Mouse (Mus musculus): ENCODE measurements at regions not wholly inside any gene's neighbourhood (a gene's known extent, or its start where the extent isn't known, plus 50 kb on each side); places are given as distances from the start of the nearest gene placed in this dataset.
"Not testable (repeated sequence)": the region's sequence is repeated elsewhere in the genome, so short reads cannot be mapped to it uniquely, and the experiment has no call there.

DNA sequence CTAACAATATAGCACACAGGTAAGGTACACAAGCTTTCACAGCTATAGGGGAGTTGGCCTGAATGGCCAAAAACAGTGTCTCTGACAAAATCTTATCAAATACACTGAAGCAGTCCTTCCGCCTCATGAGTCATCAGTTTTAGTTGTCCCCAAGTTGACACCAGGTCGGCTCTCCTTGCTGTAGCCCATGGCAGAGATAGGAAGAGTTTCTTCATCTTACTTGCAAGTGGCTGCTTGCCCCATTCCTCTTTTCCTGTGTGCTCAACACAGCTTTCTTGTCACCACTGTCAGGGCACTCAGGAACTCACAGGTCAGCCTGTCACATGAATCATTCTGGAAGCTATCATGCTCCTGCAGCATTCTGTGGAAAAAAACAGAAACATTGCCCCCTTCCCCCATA is 77.1 kb downstream of the Olfr721-ps1 start:
- not testable (repeated sequence) for H3K9me3 ChIP-seq (ENCODE audit: low read length); H3K36me3 ChIP-seq (ENCODE audit: insufficient read depth, low read length); H3K4me2 ChIP-seq (replicated peaks; ENCODE audit: low read depth, low read length); DNase-seq (ENCODE audit: low spot score); H3K9ac ChIP-seq (replicated peaks; ENCODE audit: low read depth); H3K4me1 ChIP-seq (ENCODE audit: insufficient read depth, low read depth, low read length); ATAC-seq; H3K4me3 ChIP-seq (ENCODE audit: low read depth, low read length); H3K27me3 ChIP-seq (replicated peaks; ENCODE audit: insufficient read depth, low read length); H3K27ac ChIP-seq (ENCODE audit: low read length)
- 41% methylated on average over 2 of the region's 2 CpGs for WGBS

DNA sequence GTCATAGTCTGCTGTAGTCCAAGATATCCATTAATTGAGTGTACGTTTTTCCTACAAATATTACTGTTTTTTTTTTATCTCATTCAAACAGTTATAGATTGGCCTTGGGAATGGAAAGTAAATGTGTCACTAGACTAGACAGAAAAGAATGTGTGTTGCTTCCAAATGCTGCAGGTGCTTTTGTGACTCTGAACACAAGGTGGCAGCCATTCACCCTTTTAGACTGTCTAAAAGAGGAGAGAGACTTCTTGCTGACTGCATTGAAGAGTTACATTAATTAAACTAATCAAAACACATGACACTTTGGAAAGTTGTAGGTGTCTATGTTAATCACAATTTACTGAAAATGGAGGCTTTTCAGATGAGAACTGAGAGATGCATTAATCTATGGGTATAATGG is 80.7 kb downstream of the Olfr721-ps1 start:
- no peak for DNase-seq (ENCODE audit: low spot score)

DNA sequence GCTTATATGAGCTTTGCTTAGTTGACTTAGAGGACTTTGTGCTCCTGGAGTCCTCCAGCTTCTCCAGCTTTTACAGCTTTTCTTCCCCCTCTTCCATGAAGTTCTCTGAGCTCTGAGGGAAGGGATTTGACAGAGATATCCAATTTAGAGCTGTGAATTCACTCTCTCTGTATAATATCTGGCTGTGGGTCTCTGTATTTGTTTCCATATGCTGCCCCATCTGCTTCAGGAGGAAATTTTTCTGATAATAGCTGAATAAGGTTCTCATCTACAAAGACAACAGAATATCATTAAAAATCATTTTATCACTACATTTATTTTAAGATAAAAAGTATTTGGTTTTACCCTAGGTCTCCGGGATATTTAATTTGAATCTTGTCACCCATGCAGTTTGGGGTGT is 85.3 kb downstream of the Olfr721-ps1 start:
- no peaks in the 10 kb centered on the region for H3K9me3 ChIP-seq (ENCODE audit: low read length)
- ATAC-seq (no peak), DNase-seq (ENCODE audit: low spot score) (no peak)
- H3K27ac ChIP-seq (ENCODE audit: low read length): no peak overlapping the region
- no peak overlapping the region for H3K9ac ChIP-seq (replicated peaks; ENCODE audit: low read depth)
- no peaks in the 10 kb centered on the region for H3K4me1 ChIP-seq (ENCODE audit: insufficient read depth, low read depth, low read length)
- H3K4me3 ChIP-seq (ENCODE audit: low read depth, low read length): no peak overlapping the region
- H3K36me3 ChIP-seq (ENCODE audit: insufficient read depth, low read length): no peaks in the 10 kb centered on the region
- H3K27me3 ChIP-seq (replicated peaks; ENCODE audit: insufficient read depth, low read length): no peaks in the 10 kb centered on the region
- H3K4me2 ChIP-seq (replicated peaks; ENCODE audit: low read depth, low read length): no peak overlapping the region
- 83% methylated on average over 1 of the region's 1 CpGs for WGBS
- TF ChIP-seq EP300 (IDR thresholded peaks at IDR 0.05): no peak
- no peak for TF ChIP-seq CTCF (IDR thresholded peaks at IDR 0.05)

More for the DNA sequence above, 80.7 kb downstream of the Olfr721-ps1 start:
- Histone ChIP-seq H3K36me3 (ENCODE audit: insufficient read depth, low read length) (no peaks in the 10 kb centered on the region), H3K4me1 (ENCODE audit: insufficient read depth, low read depth, low read length) (no peaks in the 10 kb centered on the region), H3K9ac (replicated peaks; ENCODE audit: low read depth) (no peak overlapping the region), H3K27me3 (replicated peaks; ENCODE audit: insufficient read depth, low read length) (no peaks in the 10 kb centered on the region), H3K4me2 (replicated peaks; ENCODE audit: low read depth, low read length) (no peak overlapping the region), H3K9me3 (ENCODE audit: low read length) (no peaks in the 10 kb centered on the region), H3K4me3 (ENCODE audit: low read depth, low read length) (no peak overlapping the region), H3K27ac (ENCODE audit: low read length) (no peak overlapping the region)
- ATAC-seq: no peak
- TF ChIP-seq EP300 (IDR thresholded peaks at IDR 0.05) (no peak), CTCF (IDR thresholded peaks at IDR 0.05) (peak; percentile 45)
- 51% methylated on average over 1 of the region's 1 CpGs for WGBS

DNA sequence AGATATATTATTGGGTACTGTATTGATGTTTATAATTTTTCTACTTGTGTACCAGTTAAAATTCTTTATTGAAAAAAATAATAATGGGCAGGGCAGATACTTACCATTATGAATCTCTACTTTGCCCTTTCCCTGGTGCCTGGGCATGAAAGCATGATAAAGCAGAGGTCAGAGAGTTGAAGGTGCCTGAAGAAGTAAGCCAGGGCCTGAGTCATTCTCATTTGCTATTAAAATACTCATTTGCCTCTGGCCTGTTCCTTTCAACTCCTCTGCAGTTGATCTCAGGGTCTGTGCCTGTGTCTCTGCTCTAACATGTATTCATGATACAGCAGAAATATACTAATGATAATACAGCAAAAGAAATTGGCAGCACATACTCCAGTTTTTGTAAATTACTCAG is 89.4 kb downstream of the Olfr721-ps1 start:
- Histone ChIP-seq H3K4me1 (ENCODE audit: insufficient read depth, low read depth, low read length) (no peaks in the 10 kb centered on the region), H3K4me2 (replicated peaks; ENCODE audit: low read depth, low read length) (no peak overlapping the region), H3K9ac (replicated peaks; ENCODE audit: low read depth) (no peak overlapping the region), H3K36me3 (ENCODE audit: insufficient read depth, low read length) (no peaks in the 10 kb centered on the region), H3K4me3 (ENCODE audit: low read depth, low read length) (no peak overlapping the region), H3K9me3 (ENCODE audit: low read length) (no peaks in the 10 kb centered on the region), H3K27me3 (replicated peaks; ENCODE audit: insufficient read depth, low read length) (no peaks in the 10 kb centered on the region), H3K27ac (ENCODE audit: low read length) (no peak overlapping the region)
- no peak for DNase-seq (ENCODE audit: low spot score)
- ATAC-seq: no peak
- TF ChIP-seq EP300 (IDR thresholded peaks at IDR 0.05) (no peak), CTCF (IDR thresholded peaks at IDR 0.05) (no peak)

DNA sequence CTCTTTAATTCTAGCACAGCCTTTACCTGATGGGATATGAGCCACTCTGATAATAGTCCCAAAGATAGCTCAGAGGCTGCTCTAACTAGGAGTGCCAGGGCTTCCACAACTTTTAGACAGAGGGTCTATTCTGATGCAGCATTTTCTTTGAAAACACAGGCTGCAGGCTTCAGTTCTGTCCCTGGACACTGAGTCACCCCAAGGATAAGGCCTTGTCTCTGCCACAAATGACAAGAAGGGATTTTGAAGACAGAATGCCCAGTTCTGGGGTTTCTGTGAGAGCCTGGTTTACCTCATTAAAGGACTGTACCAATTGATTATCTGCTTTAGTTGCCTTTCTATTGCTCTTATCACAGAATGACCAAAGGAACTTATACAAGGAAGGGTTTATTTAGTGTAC is 90.9 kb downstream of the Olfr721-ps1 start:
- Histone ChIP-seq H3K9me3 (ENCODE audit: low read length) (no peaks in the 10 kb centered on the region), H3K36me3 (ENCODE audit: insufficient read depth, low read length) (no peaks in the 10 kb centered on the region), H3K4me2 (replicated peaks; ENCODE audit: low read depth, low read length) (no peak overlapping the region), H3K9ac (replicated peaks; ENCODE audit: low read depth) (no peak overlapping the region), H3K4me1 (ENCODE audit: insufficient read depth, low read depth, low read length) (no peaks in the 10 kb centered on the region), H3K4me3 (ENCODE audit: low read depth, low read length) (no peak overlapping the region), H3K27ac (ENCODE audit: low read length) (no peak overlapping the region), H3K27me3 (replicated peaks; ENCODE audit: insufficient read depth, low read length) (no peaks in the 10 kb centered on the region)
- no peak for ATAC-seq
- no peak for DNase-seq (ENCODE audit: low spot score)
- no peak for TF ChIP-seq EP300 (IDR thresholded peaks at IDR 0.05)
- no peak for TF ChIP-seq CTCF (IDR thresholded peaks at IDR 0.05)

DNA sequence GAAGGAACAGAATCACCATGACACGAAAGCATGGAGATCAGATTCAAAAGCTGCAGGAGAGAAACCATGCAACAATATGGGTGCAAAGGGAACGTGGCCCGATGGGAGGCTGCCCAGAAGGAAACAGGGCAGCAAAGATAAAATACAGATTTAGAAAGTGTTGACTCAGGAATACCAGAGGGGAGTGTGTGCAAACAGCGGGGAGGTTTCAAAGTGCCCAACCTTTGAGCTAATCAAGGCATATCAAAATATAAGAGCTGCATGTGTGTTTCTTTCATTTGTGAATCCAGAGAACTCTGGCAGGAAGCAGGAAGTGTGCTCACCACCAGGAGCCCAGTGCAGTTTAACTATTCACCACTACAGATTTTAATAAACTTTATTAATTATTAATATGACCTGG is 110.8 kb downstream of the Olfr721-ps1 start:
- no peak for TF ChIP-seq EP300 (IDR thresholded peaks at IDR 0.05)
- no peak for TF ChIP-seq CTCF (IDR thresholded peaks at IDR 0.05)
- Histone ChIP-seq H3K9me3 (ENCODE audit: low read length) (no peaks in the 10 kb centered on the region), H3K4me2 (replicated peaks; ENCODE audit: low read depth, low read length) (no peak overlapping the region), H3K4me3 (ENCODE audit: low read depth, low read length) (no peak overlapping the region), H3K27me3 (replicated peaks; ENCODE audit: insufficient read depth, low read length) (no peaks in the 10 kb centered on the region), H3K36me3 (ENCODE audit: insufficient read depth, low read length) (no peaks in the 10 kb centered on the region), H3K9ac (replicated peaks; ENCODE audit: low read depth) (no peak overlapping the region), H3K27ac (ENCODE audit: low read length) (no peak overlapping the region), H3K4me1 (ENCODE audit: insufficient read depth, low read depth, low read length) (no peaks in the 10 kb centered on the region)
- DNase-seq (ENCODE audit: low spot score) (no peak), ATAC-seq (no peak)
- WGBS: 59% methylated on average over 4 of the region's 4 CpGs

DNA sequence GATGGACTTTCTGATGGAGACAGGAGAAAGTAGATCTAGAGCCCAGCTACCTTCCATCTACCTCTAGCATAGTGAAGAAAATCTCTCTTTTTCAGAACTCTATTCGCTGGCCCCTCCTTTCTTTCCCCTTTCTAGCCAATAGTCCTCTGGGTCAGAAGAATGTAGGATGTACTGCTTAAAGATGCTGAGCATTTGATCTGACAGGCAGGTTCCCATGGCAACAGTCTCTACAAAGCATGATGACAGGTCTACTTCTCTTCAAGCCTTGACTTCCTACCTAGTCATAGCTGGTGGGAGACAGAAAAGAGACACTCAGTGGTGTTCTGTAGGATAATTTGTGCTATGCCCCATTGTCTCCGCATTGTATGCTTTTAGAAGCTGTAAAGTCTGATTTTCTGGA is 112.0 kb downstream of the Olfr721-ps1 start:
- Histone ChIP-seq H3K4me2 (replicated peaks; ENCODE audit: low read depth, low read length) (no peak overlapping the region), H3K9ac (replicated peaks; ENCODE audit: low read depth) (no peak overlapping the region), H3K9me3 (ENCODE audit: low read length) (no peaks in the 10 kb centered on the region), H3K27ac (ENCODE audit: low read length) (no peak overlapping the region), H3K27me3 (replicated peaks; ENCODE audit: insufficient read depth, low read length) (no peaks in the 10 kb centered on the region), H3K4me3 (ENCODE audit: low read depth, low read length) (no peak overlapping the region), H3K4me1 (ENCODE audit: insufficient read depth, low read depth, low read length) (no peaks in the 10 kb centered on the region), H3K36me3 (ENCODE audit: insufficient read depth, low read length) (no peaks in the 10 kb centered on the region)
- TF ChIP-seq EP300 (IDR thresholded peaks at IDR 0.05): no peak
- TF ChIP-seq CTCF (IDR thresholded peaks at IDR 0.05): no peak
- DNase-seq (ENCODE audit: low spot score) (no peak), ATAC-seq (no peak)
- 86% methylated on average over 2 of the region's 2 CpGs for WGBS

Measured in lung, postnatal 0 days (tissue).